Mouse (Mus musculus): ENCODE results near the gene Klhdc3. TPM values are rescaled to one million over a fixed set of nuclear protein-coding genes. Genes with fewer than 3 reads are reported as not detected.
A peak's percentile ranks its signal among the peaks of the same experiment; 100 is the strongest.

Klhdc3 gene
- polyA plus RNA-seq, 1 experiment from 2014 or later = 137 TPM

DNA sequence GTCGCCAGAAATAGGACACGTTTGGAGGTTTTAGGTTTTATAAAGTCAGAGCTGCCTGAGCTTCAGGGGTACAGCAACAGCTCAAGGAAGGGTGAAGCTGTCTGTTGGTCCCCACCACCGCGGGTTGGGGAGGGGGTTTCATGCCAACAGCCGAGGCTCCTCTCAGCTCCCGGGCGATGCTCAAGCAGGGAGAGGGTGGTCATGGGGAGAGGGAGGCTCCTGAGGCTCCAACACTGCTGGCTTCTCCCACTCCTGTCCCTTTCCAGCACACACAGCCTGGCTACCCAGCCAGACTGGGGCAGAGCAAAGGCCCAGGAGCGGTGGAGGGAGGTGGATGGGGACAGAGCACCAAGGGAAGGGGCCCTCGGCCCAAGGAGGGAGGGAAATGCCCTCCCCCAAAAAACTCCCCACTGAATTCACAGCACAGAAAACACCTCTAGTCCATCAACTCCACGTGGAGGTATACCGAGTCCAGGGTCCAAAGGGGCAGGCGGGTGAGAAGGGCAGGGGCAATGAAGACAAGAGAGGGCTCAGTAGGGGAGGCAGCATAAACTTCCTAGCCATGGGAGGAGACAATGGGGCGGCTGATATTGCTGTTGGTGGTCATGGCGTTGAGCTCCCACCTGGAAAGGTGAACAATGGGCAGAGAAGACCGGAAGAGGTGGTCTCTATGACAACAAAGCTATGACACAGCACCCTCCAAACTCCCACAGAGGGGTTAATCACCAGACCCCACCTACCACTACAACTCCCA, 6.0 kb downstream of the Klhdc3 start:
- Histone ChIP-seq H3K27me3 (no peaks in the 10 kb centered on the region), H3K4me1 (peaks cover 33% of the 10 kb centered on the region), H3K27ac (peak overlapping the region; percentile 97), H3K9ac (peak overlapping the region; percentile 78), H3K36me3 (peaks cover 53% of the 10 kb centered on the region), H3K4me3 (peak overlapping the region; percentile 89), H3K9me3 (no peaks in the 10 kb centered on the region), H3K4me2 (replicated peaks) (peak overlapping the region; percentile 79)
- WGBS = 15% methylated on average over 14 of the region's 15 CpGs
- ATAC-seq (ENCODE audit: insufficient number of reproducible peaks, insufficient read depth, low FRiP score, low TSS enrichment) = no peak; the same call in 1 of the 2 replicates

DNA sequence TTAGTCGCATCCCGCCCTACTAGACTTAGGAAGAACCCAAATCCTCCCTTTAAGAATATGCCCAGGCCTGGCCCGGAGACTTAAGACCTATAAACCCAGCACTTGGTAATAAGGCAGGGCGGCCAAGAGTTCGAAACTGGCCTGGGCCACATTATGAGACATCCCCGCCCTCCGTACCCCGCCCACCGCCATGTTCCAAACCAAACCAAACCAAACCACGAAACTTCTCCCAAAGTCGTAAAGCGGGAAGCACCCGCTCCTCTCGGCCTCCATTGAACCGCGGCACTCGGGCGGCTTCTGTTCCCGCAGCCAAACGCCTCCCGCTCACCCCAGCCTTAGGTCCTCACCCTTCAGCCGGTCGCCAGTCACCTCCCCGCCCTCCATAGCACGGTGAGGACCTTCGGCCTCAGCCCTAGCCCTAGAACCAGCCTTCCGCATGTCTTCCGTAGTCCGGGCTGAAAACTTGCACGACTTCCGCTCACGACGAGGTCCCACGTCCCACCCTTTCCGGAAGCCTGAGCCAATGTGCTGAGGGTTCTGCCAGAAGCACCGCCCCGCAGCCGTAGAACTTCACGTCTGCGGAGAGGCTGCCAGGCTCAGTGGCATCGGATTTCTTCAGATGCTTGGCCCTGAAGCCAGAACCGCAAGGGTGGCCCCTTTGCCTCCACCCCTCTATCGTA, 6.7 kb downstream of the Klhdc3 start, which contains the start of gene Rrp36:
Rrp36 (minus strand) TSS at position 503 of the 680 bp plus-strand sequence.
- Histone ChIP-seq H3K4me3 (peak within 1 kb of the TSS; percentile 89), H3K27ac (peak within 1 kb of the TSS; percentile 97), H3K27me3 (no peaks in the 10 kb centered on the region), H3K9me3 (no peaks in the 10 kb centered on the region), H3K4me1 (peaks cover 26% of the 10 kb centered on the region), H3K9ac (peak within 1 kb of the TSS; percentile 78), H3K36me3 (peaks cover 60% of the 10 kb centered on the region), H3K4me2 (replicated peaks) (peak within 1 kb of the TSS; percentile 79)
- peak; percentile 91 for ATAC-seq (ENCODE audit: insufficient number of reproducible peaks, insufficient read depth, low FRiP score, low TSS enrichment)
- WGBS = 1% methylated on average over 43 of the region's 43 CpGs

DNA sequence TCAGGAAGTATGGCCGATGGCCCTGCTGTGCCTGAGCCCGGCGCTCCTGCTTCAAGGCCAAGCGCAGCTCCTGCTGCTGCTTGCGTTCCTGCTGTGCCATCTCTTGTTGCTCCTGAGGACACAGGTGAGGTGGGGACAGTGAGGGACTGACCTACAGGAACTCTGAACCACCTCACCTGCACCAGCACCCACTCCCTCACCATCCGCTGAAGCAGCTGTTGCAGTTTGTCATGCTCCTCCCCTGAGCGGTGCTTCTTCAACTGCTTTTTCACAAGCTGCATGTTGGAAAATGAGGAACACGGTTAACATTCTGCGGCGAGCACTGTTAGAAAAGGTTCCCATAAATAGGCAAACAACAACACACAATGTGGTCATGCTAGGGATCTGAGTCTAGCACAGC, 10.8 kb downstream of the Klhdc3 start:
- Histone ChIP-seq H3K4me2 (replicated peaks) (no peak overlapping the region), H3K9ac (no peak overlapping the region), H3K4me3 (no peak overlapping the region), H3K36me3 (peaks cover 50% of the 10 kb centered on the region), H3K9me3 (no peaks in the 10 kb centered on the region), H3K4me1 (peaks cover 15% of the 10 kb centered on the region), H3K27ac (no peak overlapping the region), H3K27me3 (no peaks in the 10 kb centered on the region)
- WGBS = 94% methylated on average over 10 of the region's 10 CpGs
- ATAC-seq (ENCODE audit: insufficient number of reproducible peaks, insufficient read depth, low FRiP score, low TSS enrichment) = no peak

DNA sequence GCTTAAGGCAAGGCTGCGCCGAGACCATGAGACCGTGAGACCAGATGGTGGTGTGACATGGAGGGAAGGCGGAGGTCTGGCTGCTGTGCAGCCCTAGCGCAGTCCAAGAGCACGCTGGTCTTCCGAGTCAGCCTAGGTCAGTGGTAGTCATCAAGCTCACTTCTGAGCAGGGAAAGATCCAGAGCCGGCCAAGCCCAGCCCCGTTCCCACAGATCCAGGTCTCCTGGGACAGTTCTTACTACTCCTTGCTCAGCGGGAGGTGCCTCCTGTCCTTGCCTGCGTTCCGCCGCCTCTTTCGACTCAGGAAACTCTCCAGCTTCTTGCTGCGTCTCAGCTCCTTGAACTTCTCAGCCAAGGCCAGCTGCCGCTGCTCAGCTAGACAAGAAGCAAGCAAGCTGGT, 13.0 kb downstream of the Klhdc3 start:
- Histone ChIP-seq H3K27me3 (no peaks in the 10 kb centered on the region), H3K4me1 (no peaks in the 10 kb centered on the region), H3K4me3 (no peak overlapping the region), H3K36me3 (peaks cover 67% of the 10 kb centered on the region), H3K9ac (no peak overlapping the region), H3K4me2 (replicated peaks) (no peak overlapping the region), H3K27ac (no peak overlapping the region), H3K9me3 (no peaks in the 10 kb centered on the region)
- ATAC-seq (ENCODE audit: insufficient number of reproducible peaks, insufficient read depth, low FRiP score, low TSS enrichment) = no peak
- WGBS = 89% methylated on average over 16 of the region's 16 CpGs

DNA sequence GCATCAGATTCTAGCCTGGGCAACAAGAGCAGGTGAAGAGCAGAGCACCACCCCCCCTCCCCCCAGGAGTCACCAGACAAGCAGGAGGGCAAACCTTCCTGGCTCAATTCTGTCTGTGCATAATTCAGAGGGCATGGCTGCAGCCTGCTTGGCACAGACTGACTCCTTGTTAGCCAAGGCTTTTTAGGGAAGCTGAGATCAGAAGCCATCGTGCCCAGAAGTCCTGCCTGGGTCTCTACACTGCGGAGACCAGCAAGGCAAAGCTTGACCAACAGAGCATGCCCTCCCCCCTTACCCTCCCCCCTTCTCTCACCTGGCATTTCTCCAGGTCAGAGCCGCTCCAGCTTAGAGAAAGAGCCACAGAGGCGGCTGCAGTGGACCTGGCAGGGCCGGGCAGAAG, 18.0 kb downstream of the Klhdc3 start:
- Histone ChIP-seq H3K4me3 (no peak overlapping the region), H3K9me3 (no peaks in the 10 kb centered on the region), H3K4me2 (replicated peaks) (no peak overlapping the region), H3K4me1 (no peaks in the 10 kb centered on the region), H3K27me3 (no peaks in the 10 kb centered on the region), H3K36me3 (peaks cover 90% of the 10 kb centered on the region), H3K9ac (no peak overlapping the region), H3K27ac (no peak overlapping the region)
- ATAC-seq (ENCODE audit: insufficient number of reproducible peaks, insufficient read depth, low FRiP score, low TSS enrichment) = no peak
- 88% methylated on average over 5 of the region's 5 CpGs for WGBS

DNA sequence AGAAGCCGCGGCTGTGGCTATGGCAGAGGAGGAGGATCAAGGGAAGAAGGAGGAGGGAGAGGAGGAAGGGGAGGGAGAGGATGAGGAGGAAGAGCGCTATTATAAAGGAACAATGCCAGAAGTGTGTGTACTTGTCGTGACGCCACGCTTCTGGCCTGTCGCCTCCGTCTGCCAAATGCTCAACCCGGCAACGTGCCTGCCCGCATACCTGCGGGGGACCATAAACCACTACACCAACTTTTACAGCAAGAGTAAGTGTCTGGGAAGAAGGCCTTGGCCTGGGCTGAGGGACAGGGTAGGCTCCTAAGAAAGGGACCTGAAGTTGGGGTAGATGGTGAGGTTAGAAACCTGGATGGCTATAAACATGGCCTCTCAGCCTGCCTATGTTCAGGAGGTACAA, 18.7 kb downstream of the Klhdc3 start:
- Histone ChIP-seq H3K36me3 (peaks cover 92% of the 10 kb centered on the region), H3K4me1 (no peaks in the 10 kb centered on the region), H3K27ac (no peak overlapping the region), H3K9me3 (no peaks in the 10 kb centered on the region), H3K27me3 (no peaks in the 10 kb centered on the region), H3K4me3 (no peak overlapping the region), H3K9ac (no peak overlapping the region), H3K4me2 (replicated peaks) (no peak overlapping the region)
- ATAC-seq (ENCODE audit: insufficient number of reproducible peaks, insufficient read depth, low FRiP score, low TSS enrichment) = no peak
- WGBS = 85% methylated on average over 12 of the region's 12 CpGs

DNA sequence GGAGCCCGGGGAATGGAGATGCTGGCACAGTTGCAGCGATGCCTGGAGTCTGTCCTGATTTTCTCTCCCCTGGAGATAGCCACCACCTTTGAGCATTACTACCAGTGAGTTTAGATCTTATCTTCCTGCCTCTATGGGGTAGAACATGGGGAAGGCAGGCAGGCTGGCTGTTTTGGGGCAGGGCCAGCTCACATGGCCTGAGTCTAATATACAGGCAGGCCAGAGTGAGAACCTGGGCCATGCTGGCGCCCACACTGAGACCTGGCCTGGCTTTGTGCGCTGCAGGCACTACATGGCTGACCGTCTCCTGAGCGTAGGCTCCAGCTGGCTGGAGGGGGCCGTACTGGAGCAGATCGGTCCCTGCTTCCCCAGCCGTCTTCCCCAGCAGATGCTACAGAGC, 19.4 kb downstream of the Klhdc3 start:
- Histone ChIP-seq H3K4me3 (no peak overlapping the region), H3K27ac (no peak overlapping the region), H3K4me2 (replicated peaks) (no peak overlapping the region), H3K9me3 (no peaks in the 10 kb centered on the region), H3K4me1 (no peaks in the 10 kb centered on the region), H3K27me3 (no peaks in the 10 kb centered on the region), H3K9ac (no peak overlapping the region), H3K36me3 (peaks cover 94% of the 10 kb centered on the region)
- 96% methylated on average over 9 of the region's 9 CpGs for WGBS
- no peak for ATAC-seq (ENCODE audit: insufficient number of reproducible peaks, insufficient read depth, low FRiP score, low TSS enrichment)

DNA sequence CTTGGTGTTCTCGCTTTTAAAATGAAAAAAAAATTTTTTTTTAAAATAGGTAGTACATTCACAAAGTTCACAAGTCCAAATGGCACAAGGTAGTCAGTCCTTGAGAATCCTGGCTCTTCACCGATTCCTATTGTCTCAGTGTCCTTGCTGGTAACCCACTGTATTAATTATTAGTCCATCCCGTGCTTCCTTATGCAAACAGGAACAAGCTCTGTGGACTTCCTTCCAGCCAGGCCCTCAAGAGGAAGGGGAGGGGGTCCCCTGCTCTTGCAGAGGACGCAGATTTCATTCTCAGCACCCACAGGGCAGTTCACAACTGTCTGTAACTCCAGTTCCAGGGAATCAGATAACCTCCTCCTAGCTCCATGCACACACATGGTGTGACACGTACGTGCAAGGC, 24.7 kb downstream of the Klhdc3 start:
- no peaks in the 10 kb centered on the region for H3K27me3 ChIP-seq
- H3K9ac ChIP-seq = no peak overlapping the region
- no peak overlapping the region for H3K4me3 ChIP-seq
- no peaks in the 10 kb centered on the region for H3K9me3 ChIP-seq
- peaks cover 18% of the 10 kb centered on the region for H3K4me1 ChIP-seq
- H3K4me2 ChIP-seq (replicated peaks) = no peak overlapping the region
- ATAC-seq (ENCODE audit: insufficient number of reproducible peaks, insufficient read depth, low FRiP score, low TSS enrichment) = no peak
- H3K27ac ChIP-seq = no peak overlapping the region
- 84% methylated on average over 6 of the region's 6 CpGs for WGBS
- peaks cover 90% of the 10 kb centered on the region for H3K36me3 ChIP-seq

DNA sequence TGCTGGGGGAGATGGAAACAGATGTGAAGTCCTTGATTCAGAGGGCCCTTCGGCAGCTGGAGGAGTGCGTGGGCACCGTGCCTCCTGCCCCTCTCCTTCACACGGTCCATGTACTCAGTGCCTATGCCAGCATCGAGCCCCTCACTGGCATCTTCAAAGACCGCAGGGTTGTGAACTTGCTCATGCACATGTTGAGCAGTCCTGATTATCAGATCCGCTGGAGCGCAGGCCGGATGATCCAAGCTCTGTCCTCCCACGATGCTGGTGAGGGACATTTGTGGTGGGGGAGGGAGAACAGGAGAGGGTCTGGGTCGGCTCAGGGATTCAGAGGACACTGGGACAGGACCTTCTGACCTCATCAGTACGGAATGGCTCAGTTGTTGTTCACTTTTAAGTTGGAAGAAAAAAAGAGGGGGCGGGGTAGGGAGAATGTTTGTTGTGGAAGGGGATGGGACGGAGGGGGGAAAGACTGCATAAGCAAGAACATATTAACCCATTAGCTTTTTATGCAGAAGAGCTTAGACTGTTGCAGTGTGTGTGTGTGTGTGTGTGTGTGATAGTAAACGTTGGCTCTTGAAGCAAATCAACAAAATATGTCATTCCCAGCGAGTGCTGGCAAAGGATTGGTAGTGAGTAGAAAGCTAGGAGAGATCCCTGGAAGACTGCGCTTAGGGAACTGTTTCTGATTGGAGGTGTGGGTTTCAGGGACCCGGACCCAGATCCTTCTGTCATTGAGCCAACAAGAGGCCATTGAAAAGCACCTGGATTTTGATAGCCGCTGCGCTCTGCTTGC, 28.8 kb downstream of the Klhdc3 start:
- Histone ChIP-seq H3K9me3 (no peaks in the 10 kb centered on the region), H3K27ac (no peak overlapping the region), H3K4me1 (peaks cover 29% of the 10 kb centered on the region), H3K4me3 (peak overlapping the region; percentile 78), H3K36me3 (peaks cover 57% of the 10 kb centered on the region), H3K4me2 (replicated peaks) (peak overlapping the region; percentile 85), H3K27me3 (no peaks in the 10 kb centered on the region), H3K9ac (peak overlapping the region; percentile 88)
- ATAC-seq (ENCODE audit: insufficient number of reproducible peaks, insufficient read depth, low FRiP score, low TSS enrichment) = no peak
- WGBS = 73% methylated on average over 20 of the region's 20 CpGs

DNA sequence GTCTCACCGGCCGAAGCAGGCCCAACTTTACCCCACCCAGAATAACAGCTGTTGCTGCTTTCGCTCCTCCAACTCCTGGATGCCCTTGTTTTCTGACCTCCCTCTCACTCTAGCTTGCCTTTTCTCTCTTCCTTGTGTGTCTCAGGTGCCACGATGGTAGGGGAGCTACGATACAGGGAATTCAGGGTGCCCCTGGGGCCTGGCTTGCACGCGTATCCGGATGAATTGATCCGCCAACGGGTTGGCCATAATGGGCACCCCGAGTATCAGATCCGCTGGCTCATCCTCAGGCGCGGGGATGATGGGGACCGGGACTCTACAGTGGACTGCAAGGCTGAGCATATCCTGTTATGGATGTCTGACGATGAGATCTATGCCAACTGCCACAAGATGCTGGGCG, 29.4 kb downstream of the Klhdc3 start:
- Histone ChIP-seq H3K36me3 (peaks cover 51% of the 10 kb centered on the region), H3K4me1 (peaks cover 33% of the 10 kb centered on the region), H3K27ac (peak overlapping the region; percentile 96), H3K27me3 (no peaks in the 10 kb centered on the region), H3K9ac (peak overlapping the region; percentile 88), H3K4me2 (replicated peaks) (peak overlapping the region; percentile 85), H3K9me3 (no peaks in the 10 kb centered on the region), H3K4me3 (peak overlapping the region; percentile 78)
- 74% methylated on average over 17 of the region's 17 CpGs for WGBS
- ATAC-seq (ENCODE audit: insufficient number of reproducible peaks, insufficient read depth, low FRiP score, low TSS enrichment) = no peak

DNA sequence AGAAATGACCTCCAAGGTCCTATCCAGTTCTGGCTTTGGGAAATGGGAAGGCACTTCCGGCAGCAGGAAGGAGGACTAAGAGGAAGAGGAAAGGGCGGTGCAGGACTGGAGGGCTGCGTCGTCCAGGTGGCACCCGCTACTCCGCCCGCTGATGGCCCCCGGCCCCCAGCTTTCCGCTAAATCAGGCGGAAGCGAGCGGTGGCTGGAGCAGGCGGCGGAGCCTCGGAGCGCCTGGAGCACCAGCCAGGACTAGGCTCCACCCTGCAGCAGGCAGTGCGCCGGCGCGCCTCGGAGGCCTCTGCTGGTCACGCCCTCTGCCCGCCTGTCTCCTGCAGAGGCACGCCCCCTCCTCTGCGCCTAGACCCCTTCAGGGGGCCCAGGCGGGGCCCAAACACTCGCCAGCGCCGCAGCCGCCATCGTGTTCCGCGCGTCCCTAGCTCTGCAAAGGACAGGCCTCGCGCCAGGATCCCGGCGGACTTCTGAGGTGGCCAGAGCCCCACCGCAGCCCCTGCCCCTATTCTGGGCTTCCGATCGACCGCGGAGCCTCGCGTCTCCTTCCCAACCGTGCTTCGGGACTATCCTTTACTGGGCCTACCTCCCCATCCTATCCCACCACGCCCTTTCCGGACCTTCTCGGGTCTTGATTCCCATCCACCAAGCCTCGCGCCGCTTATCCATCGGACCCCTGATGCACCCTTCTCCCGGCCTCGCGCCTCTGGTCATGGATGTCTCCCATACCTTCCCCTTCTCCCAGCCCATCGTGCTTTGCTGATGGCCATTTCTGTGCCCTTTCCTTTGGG, 30.3 kb downstream of the Klhdc3 start, which contains the start of gene Cul7:
Cul7 (plus strand) TSS at position 106 of the 800 bp plus-strand sequence.
- Histone ChIP-seq H3K27me3 (no peaks in the 10 kb centered on the region), H3K9me3 (no peaks in the 10 kb centered on the region), H3K4me2 (replicated peaks) (peak within 1 kb of the TSS; percentile 85), H3K4me3 (peak within 1 kb of the TSS; percentile 78), H3K4me1 (peaks cover 33% of the 10 kb centered on the region), H3K9ac (peak within 1 kb of the TSS; percentile 88), H3K36me3 (peaks cover 42% of the 10 kb centered on the region), H3K27ac (peak within 1 kb of the TSS; percentile 96)
- under 1% methylated on average over 57 of the region's 58 CpGs for WGBS
- peak; percentile 94 for ATAC-seq (ENCODE audit: insufficient number of reproducible peaks, insufficient read depth, low FRiP score, low TSS enrichment)

Measured in embryonic facial prominence, embryonic 12.5 days (tissue).